Mouse (Mus musculus) small intestine, adult 2 months (tissue): ENCODE measurements around the gene Trim8. TPM values are rescaled to one million over a fixed set of nuclear protein-coding genes. Genes with fewer than 3 reads are reported as not detected.

Source experiments
- H3K27ac ChIP-seq: fragments of 200-500 bp; 2 replicates; pipeline ENCODE4 v1.5.1; 2012; ENCODE audit warnings: low read depth, low read length, control low read depth, inconsistent platforms; ENCODE audit not compliant: insufficient read depth
- H3K27me3 ChIP-seq: fragments of 200-500 bp; 2 replicates; pipeline ENCODE4 v1.6.1; 2012; ENCODE audit warnings: mild to moderate bottlenecking, moderate library complexity, low read length, inconsistent platforms; ENCODE audit not compliant: control insufficient read depth, insufficient read depth
- H3K36me3 ChIP-seq: fragments of 200-500 bp; 2 replicates; pipeline ENCODE4 v1.6.1; 2012; ENCODE audit warnings: mild to moderate bottlenecking, low read length, control low read depth, inconsistent platforms; ENCODE audit not compliant: control insufficient read depth, insufficient read depth
- H3K4me1 ChIP-seq: fragments of 200-500 bp; 2 replicates; pipeline ENCODE4 v1.6.1; 2012; ENCODE audit warnings: low read length, inconsistent platforms, mixed read lengths; ENCODE audit not compliant: control insufficient read depth, insufficient read depth, insufficient read length
- H3K4me3 ChIP-seq: fragments of 200-500 bp; 2 replicates; pipeline ENCODE4 v1.5.1; 2012; ENCODE audit warnings: low read depth, mild to moderate bottlenecking, control low read depth, inconsistent platforms, low read length, moderate library complexity
- CTCF ChIP-seq: fragments of 200-500 bp; IDR thresholded peaks from 2 replicates; pipeline ENCODE4 v1.5.1; 2012; ENCODE audit warnings: low read depth, mild to moderate bottlenecking, control low read depth, inconsistent platforms, low read length, moderate library complexity, mixed read lengths; ENCODE audit not compliant: insufficient replicate concordance, insufficient read length; ENCODE audit errors: extremely low read depth
- POLR2A ChIP-seq: fragments of 200-500 bp; IDR thresholded peaks from 2 replicates; pipeline ENCODE4 v1.6.1; 2012; ENCODE audit warnings: low read depth, mild to moderate bottlenecking, control low read depth, inconsistent platforms, low read length, moderate library complexity
- WGBS: fragments of 180-500 bp; shearing (Covaris S2); methylation state at CpG from one replicate; pipeline ENCODE4 v1.1.7; 2018; 5-methylcytosine and 5-hydroxymethylcytosine counted together
- polyA plus RNA-seq: library from polyadenylated mRNA; depleted of rRNA; stranded (reverse); fragments of >200 nt; gene quantifications from 2 replicates; pipeline ENCODE4 v1.2.3, GENCODE M21; 2012

Trim8 gene
- polyA plus RNA-seq, 1 experiment: 54.8 TPM

GRCm38 (mm10) chr19:46479306-46480075 lies 22.0 kb upstream of the Trim8 start:
- WGBS: 62% methylated on average over 21 of the region's 21 CpGs
- Histone ChIP-seq H3K4me1 (peaks cover 33% of the 10 kb centered on the region), H3K27ac (peak overlapping the region; percentile 67), H3K27me3 (no peaks in the 10 kb centered on the region), H3K4me3 (no peak overlapping the region), H3K36me3 (peaks cover 3% of the 10 kb centered on the region; the same call in 1 of the 2 replicates)
- no peak for TF ChIP-seq CTCF
- 0 out of 2 replicates have a peak, but pooled peaks have one; percentile 2 for TF ChIP-seq POLR2A

- Histone ChIP-seq H3K4me1 (peaks cover 46% of the 10 kb centered on the region), H3K36me3 (0 out of 2 replicates have a peak, but pooled peaks cover 2% of the 10 kb centered on the region), H3K4me3 (no peak overlapping the region), H3K27ac (no peak overlapping the region), H3K27me3 (no peaks in the 10 kb centered on the region)
- WGBS: 82% methylated on average over 10 of the region's 10 CpGs
- TF ChIP-seq CTCF: no peak
- no peak for TF ChIP-seq POLR2A
Measured at GRCm38 (mm10) chr19:46480624-46481345, 20.7 kb upstream of the Trim8 start.

GRCm38 (mm10) chr19:46481352-46481751 lies 20.1 kb upstream of the Trim8 start:
- TF ChIP-seq CTCF (no peak), POLR2A (no peak)
- no peak overlapping the region for H3K27ac ChIP-seq
- H3K4me1 ChIP-seq: peaks cover 49% of the 10 kb centered on the region
- no peak overlapping the region for H3K4me3 ChIP-seq
- 0 out of 2 replicates have a peak, but pooled peaks cover 2% of the 10 kb centered on the region for H3K36me3 ChIP-seq
- WGBS: 72% methylated on average over 3 of the region's 3 CpGs
- H3K27me3 ChIP-seq: no peaks in the 10 kb centered on the region

GRCm38 (mm10) chr19:46481756-46482155 lies 19.7 kb upstream of the Trim8 start:
- Histone ChIP-seq H3K4me3 (no peak overlapping the region), H3K36me3 (0 out of 2 replicates have a peak, but pooled peaks cover 2% of the 10 kb centered on the region), H3K27ac (no peak overlapping the region), H3K27me3 (no peaks in the 10 kb centered on the region), H3K4me1 (peaks cover 49% of the 10 kb centered on the region)
- TF ChIP-seq CTCF (no peak), POLR2A (no peak)
- WGBS: 33% methylated on average over 4 of the region's 4 CpGs

GRCm38 (mm10) chr19:46482896-46483516 lies 18.5 kb upstream of the Trim8 start:
- H3K27ac ChIP-seq: no peak overlapping the region
- 0 out of 2 replicates have a peak, but pooled peaks cover 2% of the 10 kb centered on the region for H3K36me3 ChIP-seq
- no peak overlapping the region for H3K4me3 ChIP-seq
- peaks cover 49% of the 10 kb centered on the region for H3K4me1 ChIP-seq
- TF ChIP-seq POLR2A (no peak), CTCF (peak; percentile 30; the same call in 1 of the 2 replicates)
- 72% methylated on average over 17 of the region's 17 CpGs for WGBS
- H3K27me3 ChIP-seq: no peaks in the 10 kb centered on the region

GRCm38 (mm10) chr19:46483701-46484328 lies 17.7 kb upstream of the Trim8 start:
- H3K4me3 ChIP-seq: peak overlapping the region; percentile 14; the same call in 1 of the 2 replicates
- H3K36me3 ChIP-seq: 0 out of 2 replicates have a peak, but pooled peaks cover 2% of the 10 kb centered on the region
- 50% methylated on average over 15 of the region's 15 CpGs for WGBS
- H3K27me3 ChIP-seq: no peaks in the 10 kb centered on the region
- TF ChIP-seq POLR2A (no peak), CTCF (no peak)
- H3K27ac ChIP-seq: peak overlapping the region; percentile 62
- peaks cover 42% of the 10 kb centered on the region for H3K4me1 ChIP-seq
